Mouse (Mus musculus) limb, embryonic 11.5 days (tissue): Measurements from ENCODE around the gene Arhgap30. TPM values are rescaled to one million over a fixed set of nuclear protein-coding genes. Genes with fewer than 3 reads are reported as not detected.

ENCODE experiments used
- ATAC-seq: fragments of 200-750 bp; cut with Nextera tagmentation; 2 replicates; pipeline ENCODE4 v1.8.0; 2017; ENCODE audit warnings: low read depth; ENCODE audit not compliant: insufficient number of reproducible peaks, low FRiP score, low TSS enrichment
- DNase-seq: peaks from one replicate; pipeline ENCODE4 v3.0.0-alpha.2; 2015; ENCODE audit warnings: low spot score
- H3K27ac ChIP-seq: fragments of 300-500 bp; sonication (generic); replicated peaks from 2 replicates; pipeline ENCODE4 v1.5.1; 2014; ENCODE audit warnings: low read depth, mild to moderate bottlenecking, low read length
- H3K27me3 ChIP-seq: fragments of 300-500 bp; sonication (generic); 2 replicates; pipeline ENCODE4 v1.6.1; 2014; ENCODE audit warnings: mild to moderate bottlenecking, low read length, mixed read lengths; ENCODE audit not compliant: control insufficient read depth, insufficient read depth
- H3K36me3 ChIP-seq: fragments of 300-500 bp; sonication (generic); 2 replicates; pipeline ENCODE4 v1.6.1; 2014; ENCODE audit warnings: mild to moderate bottlenecking, low read length, moderate library complexity, mixed read lengths; ENCODE audit not compliant: control insufficient read depth, insufficient read depth
- H3K4me1 ChIP-seq: fragments of 300-500 bp; sonication (generic); 2 replicates; pipeline ENCODE4 v1.6.1; 2014; ENCODE audit warnings: low read length, mixed read lengths; ENCODE audit not compliant: control insufficient read depth, insufficient read depth
- H3K4me2 ChIP-seq: fragments of 300-500 bp; sonication (generic); 2 replicates; pipeline ENCODE4 v1.6.1; 2014; ENCODE audit warnings: low read depth, mild to moderate bottlenecking, moderate library complexity; ENCODE audit not compliant: severe bottlenecking
- H3K4me3 ChIP-seq: fragments of 300-500 bp; sonication (generic); 2 replicates; pipeline ENCODE4 v1.5.1; 2014; ENCODE audit warnings: low read depth, low read length
- H3K9ac ChIP-seq: fragments of 300-500 bp; sonication (generic); 2 replicates; pipeline ENCODE4 v1.6.1; 2014; ENCODE audit warnings: mild to moderate bottlenecking, low read length
- H3K9me3 ChIP-seq: fragments of 300-500 bp; sonication (generic); 2 replicates; pipeline ENCODE4 v1.6.1; 2016; ENCODE audit warnings: low read length; ENCODE audit not compliant: control insufficient read depth
- WGBS: fragments of 180-500 bp; shearing (Covaris S2); extraction: QIAGEN DNeasy Blood & Tissue Kit; methylation state at CpG from one replicate; pipeline ENCODE4 v1.1.7; 2014; 5-methylcytosine and 5-hydroxymethylcytosine counted together
- polyA plus RNA-seq: library from polyadenylated mRNA; unstranded; fragments of >200 nt; fragmentation: Nextera tagmentation; extraction: Ambion mirVana; gene quantifications from 2 replicates; pipeline ENCODE4 v1.2.1, GENCODE M21; 2014

The Arhgap30 gene
- polyA plus RNA-seq, 1 experiment from 2014 or later: 0.55 TPM

DNA sequence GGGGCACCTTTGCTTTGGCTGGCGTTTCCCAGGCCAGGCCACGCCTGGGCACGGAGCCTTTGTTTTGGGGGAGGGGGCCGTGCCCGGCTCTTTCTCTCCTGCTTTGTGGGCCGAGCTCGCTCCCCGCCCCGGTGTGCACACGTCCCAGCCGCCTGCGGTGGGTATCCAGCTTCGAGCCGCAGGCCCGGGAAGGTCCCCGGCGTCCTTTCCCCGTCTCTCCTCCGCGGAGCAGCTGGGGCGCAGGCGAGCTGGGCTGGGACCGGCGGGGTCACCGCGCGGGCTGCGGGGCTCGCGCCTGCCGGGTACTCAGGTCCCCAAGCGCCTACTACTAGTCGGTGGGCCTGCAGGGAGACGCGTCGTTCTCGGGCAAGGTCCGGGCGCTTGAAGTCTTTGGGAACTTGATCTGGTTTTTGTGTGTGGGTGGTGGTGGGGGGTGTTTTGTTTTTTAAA is 22.8 kb downstream of the Arhgap30 start:
- H3K9me3 ChIP-seq: no peaks in the 10 kb centered on the region
- ATAC-seq (peak; percentile 74), DNase-seq (no peak)
- H3K27me3 ChIP-seq: no peaks in the 10 kb centered on the region
- peak overlapping the region; percentile 82 for H3K27ac ChIP-seq
- under 1% methylated on average over 35 of the region's 39 CpGs for WGBS
- H3K9ac ChIP-seq: peak overlapping the region; percentile 98
- peak overlapping the region; percentile 61 for H3K4me2 ChIP-seq
- peaks cover 9% of the 10 kb centered on the region for H3K36me3 ChIP-seq
- H3K4me3 ChIP-seq: peak overlapping the region; percentile 94
- peaks cover 3% of the 10 kb centered on the region; the same call in 1 of the 2 replicates for H3K4me1 ChIP-seq

DNA sequence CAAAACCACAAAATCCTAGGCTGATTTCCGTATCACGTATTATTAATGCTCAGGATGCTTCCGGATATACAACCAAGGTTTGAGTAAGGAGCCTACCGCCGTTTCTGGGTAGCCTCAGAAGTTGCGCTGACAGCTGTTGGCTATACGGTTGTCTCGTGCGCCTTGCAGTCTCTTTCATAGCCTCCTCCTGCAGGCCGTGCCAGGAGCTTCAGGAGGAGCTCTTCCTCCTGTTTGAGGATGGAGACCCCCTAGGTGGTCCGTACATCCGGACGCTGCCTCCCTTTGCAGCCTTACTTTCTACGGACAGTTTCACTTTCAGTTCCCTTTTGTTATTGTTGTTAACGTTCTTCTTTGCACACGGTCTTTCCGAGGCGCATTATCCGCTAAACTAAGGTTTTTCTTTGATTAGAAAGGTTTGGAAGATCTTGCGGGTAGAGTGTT is 23.3 kb downstream of the Arhgap30 start:
- H3K27ac ChIP-seq: peak overlapping the region; percentile 82
- peak; percentile 37; the same call in 1 of the 2 replicates for ATAC-seq
- H3K27me3 ChIP-seq: no peaks in the 10 kb centered on the region
- peak overlapping the region; percentile 61 for H3K4me2 ChIP-seq
- peaks cover 14% of the 10 kb centered on the region for H3K36me3 ChIP-seq
- H3K9me3 ChIP-seq: no peaks in the 10 kb centered on the region
- WGBS: 3% methylated on average over 20 of the region's 20 CpGs
- H3K9ac ChIP-seq: peak overlapping the region; percentile 98
- H3K4me3 ChIP-seq: peak overlapping the region; percentile 94
- peak; percentile 61 for DNase-seq
- H3K4me1 ChIP-seq: peaks cover 3% of the 10 kb centered on the region; the same call in 1 of the 2 replicates

DNA sequence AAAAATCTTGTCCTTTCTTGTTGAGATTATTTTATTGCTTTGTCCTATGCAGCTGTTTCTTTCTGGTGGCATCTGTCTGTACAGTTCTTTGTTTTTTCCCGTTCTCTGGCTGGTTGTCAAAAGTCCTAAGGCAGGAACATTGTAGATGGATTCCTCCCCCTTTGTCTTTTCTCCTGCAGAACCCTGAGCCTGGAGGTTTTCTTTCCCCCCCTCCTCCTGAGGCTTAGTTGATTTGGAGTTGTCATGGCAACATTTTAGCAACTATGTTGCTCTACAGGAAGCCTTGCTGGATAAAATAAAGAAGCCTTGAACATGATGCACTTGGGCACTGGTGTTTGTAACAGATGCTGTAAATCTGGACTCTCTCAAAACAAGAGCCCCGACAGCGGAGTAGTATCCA is 23.7 kb downstream of the Arhgap30 start:
- Histone ChIP-seq H3K36me3 (peaks cover 14% of the 10 kb centered on the region), H3K9ac (peak overlapping the region; percentile 98), H3K4me2 (peak overlapping the region; percentile 61), H3K4me1 (peaks cover 3% of the 10 kb centered on the region; the same call in 1 of the 2 replicates), H3K4me3 (peak overlapping the region; percentile 94), H3K9me3 (no peaks in the 10 kb centered on the region), H3K27me3 (no peaks in the 10 kb centered on the region), H3K27ac (no peak overlapping the region)
- 61% methylated on average over 3 of the region's 3 CpGs for WGBS
- ATAC-seq (no peak), DNase-seq (no peak)

DNA sequence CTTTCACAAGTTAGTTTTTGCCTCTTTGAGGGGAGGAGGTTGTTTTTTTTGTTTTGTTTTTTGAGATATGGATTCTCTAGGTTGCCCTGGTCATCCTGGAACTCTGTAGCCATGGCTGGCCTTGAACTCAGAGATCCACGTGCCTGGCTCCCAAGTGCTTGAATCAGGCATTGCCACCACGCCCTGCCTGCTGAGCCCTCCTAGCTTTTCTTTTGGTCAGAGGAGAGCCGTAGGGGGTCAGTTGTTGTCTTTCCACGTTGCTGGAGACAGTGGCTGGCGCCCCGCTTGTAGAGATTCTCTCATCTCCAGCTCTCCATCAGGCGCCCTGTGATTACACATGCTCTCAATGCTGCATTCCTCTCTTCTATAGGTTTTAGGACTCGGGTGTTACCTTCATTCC is 24.9 kb downstream of the Arhgap30 start:
- WGBS: 83% methylated on average over 8 of the region's 8 CpGs

DNA sequence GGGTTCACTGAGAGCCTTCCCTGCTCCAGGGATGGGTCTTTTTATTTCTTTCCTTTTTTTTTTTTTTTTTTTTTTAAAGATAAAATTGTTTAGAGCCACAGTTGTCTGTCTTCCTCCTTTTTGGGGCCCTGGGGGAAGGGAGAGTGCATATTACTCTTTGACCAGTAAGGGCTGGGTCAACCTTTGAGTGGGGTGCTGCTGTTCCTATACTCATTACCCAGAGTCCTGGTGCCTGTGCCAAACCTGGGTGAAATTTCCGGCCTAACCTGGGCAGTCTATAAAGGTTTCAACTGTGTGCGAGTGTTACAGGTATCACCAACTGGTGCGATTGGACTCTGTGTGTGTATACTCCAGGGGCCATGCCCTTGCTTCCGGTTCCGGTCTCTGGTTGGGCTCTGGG is 29.9 kb downstream of the Arhgap30 start, which contains the start of gene Tstd1:
TSS of gene Tstd1 (plus strand) at position 213 of the 400 bp plus-strand sequence.
- no peak within 1 kb of the TSS for H3K4me3 ChIP-seq
- no peaks in the 10 kb centered on the region for H3K4me1 ChIP-seq
- 95% methylated on average over 5 of the region's 5 CpGs for WGBS
- H3K36me3 ChIP-seq: peaks cover 21% of the 10 kb centered on the region
- H3K9me3 ChIP-seq: no peaks in the 10 kb centered on the region
- H3K4me2 ChIP-seq: no peak within 1 kb of the TSS
- no peaks in the 10 kb centered on the region for H3K27me3 ChIP-seq
- no peak for ATAC-seq
- no peak within 1 kb of the TSS for H3K9ac ChIP-seq
- DNase-seq: no peak
- H3K27ac ChIP-seq: no peak within 1 kb of the TSS

More for the DNA sequence above, 24.9 kb downstream of the Arhgap30 start:
- no peak for ATAC-seq
- H3K4me2 ChIP-seq: no peak overlapping the region
- H3K4me1 ChIP-seq: peaks cover 3% of the 10 kb centered on the region; the same call in 1 of the 2 replicates
- peaks cover 16% of the 10 kb centered on the region for H3K36me3 ChIP-seq
- DNase-seq: no peak
- H3K4me3 ChIP-seq: no peak overlapping the region
- H3K27ac ChIP-seq: no peak overlapping the region
- H3K27me3 ChIP-seq: no peaks in the 10 kb centered on the region
- no peak overlapping the region for H3K9ac ChIP-seq
- no peaks in the 10 kb centered on the region for H3K9me3 ChIP-seq

DNA sequence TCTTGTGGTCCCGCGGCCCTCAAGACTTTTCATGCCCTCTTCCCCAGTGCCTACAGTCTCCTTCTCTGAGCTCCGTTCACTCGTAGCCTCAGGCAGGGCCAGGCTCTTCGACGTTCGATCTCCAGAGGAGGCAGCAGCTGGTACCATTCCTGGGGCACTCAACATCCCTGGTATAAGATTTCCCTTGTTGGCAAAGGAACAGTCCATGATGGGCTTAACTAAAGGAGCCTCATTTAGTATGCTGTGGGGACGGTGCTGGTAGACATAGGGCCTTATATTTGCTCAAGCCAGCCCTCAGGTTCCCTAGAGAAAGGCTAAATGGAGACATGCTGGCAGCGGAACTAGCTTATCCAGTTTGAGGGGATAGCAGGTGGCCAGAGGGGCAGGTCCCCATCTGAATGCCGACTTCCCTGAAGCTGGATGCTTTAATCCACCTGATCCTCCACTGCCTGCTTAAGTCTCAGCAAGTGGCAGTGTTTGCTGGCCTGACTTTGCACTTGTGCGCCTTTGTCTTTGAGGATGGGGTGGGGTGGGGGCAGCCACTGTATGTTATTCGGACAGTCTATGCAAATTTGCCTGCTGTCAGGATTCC is 30.6 kb downstream of the Arhgap30 start:
- 73% methylated on average over 12 of the region's 12 CpGs for WGBS
- Histone ChIP-seq H3K9me3 (no peaks in the 10 kb centered on the region), H3K4me2 (no peak overlapping the region), H3K27ac (no peak overlapping the region), H3K9ac (no peak overlapping the region), H3K36me3 (peaks cover 21% of the 10 kb centered on the region), H3K4me1 (no peaks in the 10 kb centered on the region), H3K27me3 (no peaks in the 10 kb centered on the region), H3K4me3 (no peak overlapping the region)
- ATAC-seq (no peak), DNase-seq (no peak)

DNA sequence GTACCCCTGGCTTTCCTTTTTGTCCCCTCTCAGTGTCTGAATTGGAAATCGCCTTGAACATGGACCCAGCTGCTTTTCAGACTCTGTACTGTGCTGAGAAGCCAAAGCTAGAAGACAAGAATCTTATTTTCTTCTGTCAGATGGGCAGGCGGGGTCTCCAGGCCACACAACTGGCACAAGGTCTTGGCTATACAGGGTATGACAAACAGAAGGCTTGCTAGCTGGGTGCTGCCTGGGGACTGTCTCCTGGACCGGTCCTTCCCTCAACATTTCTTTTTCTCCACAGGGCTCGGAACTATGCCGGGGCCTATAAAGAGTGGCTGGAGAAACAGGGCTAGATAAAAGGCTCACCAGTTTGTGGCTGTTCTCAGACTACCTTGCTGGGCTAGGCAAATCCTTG is 31.2 kb downstream of the Arhgap30 start:
- Histone ChIP-seq H3K4me3 (no peak overlapping the region), H3K4me2 (no peak overlapping the region), H3K9me3 (no peaks in the 10 kb centered on the region), H3K27ac (no peak overlapping the region), H3K27me3 (no peaks in the 10 kb centered on the region), H3K4me1 (no peaks in the 10 kb centered on the region), H3K9ac (no peak overlapping the region), H3K36me3 (peaks cover 21% of the 10 kb centered on the region)
- no peak for ATAC-seq
- no peak for DNase-seq
- 89% methylated on average over 5 of the region's 5 CpGs for WGBS

DNA sequence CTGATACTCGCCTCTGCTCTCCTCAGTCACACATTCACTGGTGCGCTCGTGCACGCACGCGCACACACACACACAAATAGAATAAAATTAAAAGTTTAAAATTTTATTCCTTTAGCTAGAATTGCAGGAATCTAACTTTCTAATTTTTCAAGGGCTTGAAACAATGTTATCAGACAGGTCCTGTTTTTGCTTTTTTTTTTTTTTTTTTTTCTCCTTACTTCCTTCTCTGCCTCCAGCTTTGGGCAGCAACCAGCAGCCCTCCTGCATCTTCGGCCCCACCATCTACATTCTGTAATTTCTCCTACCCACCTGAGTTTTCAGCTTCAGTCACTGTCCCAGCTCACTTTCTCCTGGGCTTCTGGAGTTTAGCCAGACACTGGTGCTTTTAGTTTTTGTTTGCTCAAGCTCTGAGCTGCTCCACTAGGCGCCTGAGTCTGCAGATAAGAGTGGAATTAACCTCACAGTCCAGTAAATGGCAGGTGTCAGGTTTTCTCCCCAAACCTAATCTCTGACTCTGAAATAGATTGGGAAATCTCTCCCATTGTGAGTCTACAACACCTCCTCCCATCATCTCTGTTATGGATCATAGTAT is 33.8 kb downstream of the Arhgap30 start:
- H3K4me3 ChIP-seq: no peak overlapping the region
- H3K4me2 ChIP-seq: no peak overlapping the region
- ATAC-seq: no peak
- H3K9me3 ChIP-seq: no peaks in the 10 kb centered on the region
- H3K36me3 ChIP-seq: peaks cover 7% of the 10 kb centered on the region; the same call in 1 of the 2 replicates
- DNase-seq: no peak
- no peak overlapping the region for H3K27ac ChIP-seq
- no peaks in the 10 kb centered on the region for H3K4me1 ChIP-seq
- 87% methylated on average over 8 of the region's 8 CpGs for WGBS
- H3K9ac ChIP-seq: no peak overlapping the region
- H3K27me3 ChIP-seq: no peaks in the 10 kb centered on the region
